Mouse (Mus musculus) neural tube, embryonic 14.5 days (tissue): ENCODE results near the gene Olfr16. TPM values are rescaled to one million over a fixed set of nuclear protein-coding genes. Genes with fewer than 3 reads are reported as not detected.

ENCODE experiments used
- ATAC-seq: fragments of 200-750 bp; cut with Nextera tagmentation; 2 replicates; pipeline ENCODE4 v1.8.0; 2017; ENCODE audit warnings: low read depth, mild to moderate bottlenecking, moderate TSS enrichment, moderate library complexity
- H3K27ac ChIP-seq: fragments of 300-500 bp; sonication (generic); 2 replicates; pipeline ENCODE4 v1.5.1; 2014; ENCODE audit warnings: low read depth, mild to moderate bottlenecking, control low read depth, low read length, moderate library complexity, mixed read lengths
- H3K27me3 ChIP-seq: fragments of 300-500 bp; sonication (generic); 2 replicates; pipeline ENCODE4 v1.6.1; 2014; ENCODE audit warnings: low read length; ENCODE audit not compliant: control insufficient read depth, insufficient read depth
- H3K36me3 ChIP-seq: fragments of 300-500 bp; sonication (generic); 2 replicates; pipeline ENCODE4 v1.6.1; 2014; ENCODE audit warnings: low read length, mixed read lengths; ENCODE audit not compliant: control insufficient read depth, insufficient read depth
- H3K4me1 ChIP-seq: fragments of 300-500 bp; sonication (generic); 2 replicates; pipeline ENCODE4 v1.6.1; 2014; ENCODE audit warnings: low read length; ENCODE audit not compliant: control insufficient read depth, insufficient read depth
- H3K4me2 ChIP-seq: fragments of 300-500 bp; sonication (generic); 2 replicates; pipeline ENCODE4 v1.6.1; 2014; ENCODE audit warnings: mild to moderate bottlenecking, low read depth, low read length, control low read depth
- H3K4me3 ChIP-seq: fragments of 300-500 bp; sonication (generic); 2 replicates; pipeline ENCODE4 v1.5.1; 2014; ENCODE audit warnings: low read depth, low read length, control low read depth, mixed read lengths
- H3K9ac ChIP-seq: fragments of 300-500 bp; sonication (generic); replicated peaks from 2 replicates; pipeline ENCODE4 v1.6.1; 2014; ENCODE audit warnings: low read depth, mild to moderate bottlenecking, control low read depth, low read length, mixed read lengths
- H3K9me3 ChIP-seq: fragments of 300-500 bp; sonication (generic); 2 replicates; pipeline ENCODE4 v1.6.1; 2016; ENCODE audit warnings: low read length; ENCODE audit not compliant: control insufficient read depth
- WGBS: fragments of 180-500 bp; shearing (Covaris S2); extraction: QIAGEN DNeasy Blood & Tissue Kit; methylation state at CpG from one replicate; pipeline ENCODE4 v1.1.7; 2014; 5-methylcytosine and 5-hydroxymethylcytosine counted together
- polyA plus RNA-seq: library from polyadenylated mRNA; unstranded; fragments of >200 nt; fragmentation: Nextera tagmentation; extraction: Ambion mirVana; gene quantifications from 2 replicates; pipeline ENCODE4 v1.2.1, GENCODE M21; 2014

Gene Olfr16
- not detected in 2 replicates for polyA plus RNA-seq

- H3K27me3 ChIP-seq, result no peaks in the 10 kb centered on the region
- no peak within 1 kb of the TSS for H3K9ac ChIP-seq
- H3K4me1 ChIP-seq, result no peaks in the 10 kb centered on the region
- ATAC-seq, result no peak
- H3K36me3 ChIP-seq, result no peaks in the 10 kb centered on the region
- WGBS, result 55% methylated on average over 1 of the region's 1 CpGs
- H3K27ac ChIP-seq, result no peak within 1 kb of the TSS
- no peak within 1 kb of the TSS for H3K4me3 ChIP-seq
- no peak within 1 kb of the TSS for H3K4me2 ChIP-seq
- no peaks in the 10 kb centered on the region for H3K9me3 ChIP-seq
These were observed at the start of gene Olfr16 for GRCm38 (mm10) chr1:172950160-172950559. Gene Olfr16, plus strand, starts transcription at chr1:172950409.

DNA sequence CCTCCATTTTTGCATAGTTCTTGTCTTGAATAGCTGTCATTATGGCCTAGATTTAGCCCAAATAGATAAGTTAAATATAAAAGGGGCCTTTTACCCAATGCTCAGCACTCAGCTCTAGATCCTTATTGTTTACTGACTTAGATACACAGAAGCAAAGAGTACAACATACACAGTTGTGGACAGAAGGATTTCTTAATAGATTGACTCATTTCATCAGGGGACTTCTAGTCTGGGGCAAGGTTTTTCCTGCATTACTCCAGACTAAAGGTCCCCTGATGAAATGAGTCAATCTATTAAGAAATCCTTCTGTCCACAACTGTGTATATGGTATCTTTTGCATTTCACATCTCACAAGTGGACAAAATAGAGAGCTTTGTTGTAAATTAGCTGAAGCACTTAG is 46.9 kb upstream of the Olfr16 start:
- no peaks in the 10 kb centered on the region for H3K9me3 ChIP-seq
- H3K27me3 ChIP-seq, result no peaks in the 10 kb centered on the region
- no peak overlapping the region for H3K4me3 ChIP-seq
- H3K9ac ChIP-seq, result no peak overlapping the region
- ATAC-seq, result no peak
- no peaks in the 10 kb centered on the region for H3K36me3 ChIP-seq
- H3K27ac ChIP-seq, result no peak overlapping the region
- no peaks in the 10 kb centered on the region for H3K4me1 ChIP-seq
- H3K4me2 ChIP-seq, result no peak overlapping the region

DNA sequence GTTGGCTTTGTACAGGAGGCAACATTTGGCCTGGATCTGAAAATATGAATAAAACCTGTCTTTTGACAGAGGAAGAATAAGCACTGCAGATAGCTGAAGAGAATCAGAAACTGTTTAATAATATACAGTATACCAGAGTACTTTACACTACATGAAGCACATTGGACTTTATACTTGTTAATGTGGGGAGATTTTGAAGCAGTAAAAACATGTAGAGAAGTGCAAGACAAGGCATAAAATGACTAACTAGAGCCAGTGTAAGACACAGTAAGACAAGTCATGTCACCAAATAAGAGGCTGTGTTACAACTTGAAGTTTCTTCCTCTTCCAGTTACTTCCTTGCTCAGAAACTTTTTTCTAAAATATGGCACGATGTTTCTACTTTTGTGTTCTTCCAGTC is 33.1 kb upstream of the Olfr16 start:
- no peak overlapping the region for H3K9ac ChIP-seq
- ATAC-seq, result no peak
- WGBS, result 89% methylated on average over 1 of the region's 1 CpGs

GRCm38 (mm10) chr1:172918450-172918849 is 31.8 kb upstream of the Olfr16 start:
- Histone ChIP-seq H3K9me3 (no peaks in the 10 kb centered on the region), H3K27ac (no peak overlapping the region), H3K4me2 (no peak overlapping the region), H3K27me3 (no peaks in the 10 kb centered on the region), H3K36me3 (no peaks in the 10 kb centered on the region), H3K4me3 (no peak overlapping the region), H3K9ac (no peak overlapping the region), H3K4me1 (no peaks in the 10 kb centered on the region)
- no peak for ATAC-seq
- WGBS, result 90% methylated on average over 2 of the region's 2 CpGs

More for the DNA sequence above, 33.1 kb upstream of the Olfr16 start:
- H3K27ac ChIP-seq, result no peak overlapping the region
- H3K4me2 ChIP-seq, result no peak overlapping the region
- H3K9me3 ChIP-seq, result no peaks in the 10 kb centered on the region
- H3K27me3 ChIP-seq, result no peaks in the 10 kb centered on the region
- no peaks in the 10 kb centered on the region for H3K4me1 ChIP-seq
- H3K4me3 ChIP-seq, result no peak overlapping the region
- no peaks in the 10 kb centered on the region for H3K36me3 ChIP-seq

GRCm38 (mm10) chr1:172932197-172932596 is 18.0 kb upstream of the Olfr16 start:
- Histone ChIP-seq H3K27me3 (no peaks in the 10 kb centered on the region), H3K27ac (no peak overlapping the region), H3K4me3 (no peak overlapping the region), H3K36me3 (no peaks in the 10 kb centered on the region), H3K4me2 (no peak overlapping the region), H3K9ac (no peak overlapping the region), H3K4me1 (no peaks in the 10 kb centered on the region), H3K9me3 (no peaks in the 10 kb centered on the region)
- no peak for ATAC-seq
- WGBS, result 94% methylated on average over 2 of the region's 2 CpGs

DNA sequence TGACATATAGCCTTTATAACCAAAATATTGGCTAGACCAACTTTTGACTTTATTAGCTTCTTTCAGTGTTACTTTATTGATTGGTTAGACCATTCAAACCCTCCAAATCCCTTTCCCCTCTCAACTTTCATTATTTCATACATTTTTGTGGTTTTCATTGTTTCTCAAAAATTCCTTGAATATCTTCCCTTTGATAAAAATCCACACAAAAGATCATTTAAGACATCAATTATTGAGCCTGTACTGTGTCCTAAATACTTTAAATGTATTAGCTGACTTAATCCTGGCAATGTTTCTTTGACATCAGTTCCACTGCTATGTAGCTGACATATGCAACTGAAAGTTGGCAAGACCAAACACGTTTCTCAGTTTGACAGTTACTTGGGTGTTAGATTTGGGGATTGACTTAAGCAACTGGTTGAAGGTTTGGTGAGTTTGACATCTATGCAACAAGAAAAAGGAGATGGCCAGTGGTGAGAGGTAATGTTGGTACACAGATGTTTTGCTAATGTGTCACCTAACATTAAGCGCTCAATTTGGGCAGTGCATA is 1.0 kb downstream of the Olfr16 start:
- H3K36me3 ChIP-seq, result no peaks in the 10 kb centered on the region

DNA sequence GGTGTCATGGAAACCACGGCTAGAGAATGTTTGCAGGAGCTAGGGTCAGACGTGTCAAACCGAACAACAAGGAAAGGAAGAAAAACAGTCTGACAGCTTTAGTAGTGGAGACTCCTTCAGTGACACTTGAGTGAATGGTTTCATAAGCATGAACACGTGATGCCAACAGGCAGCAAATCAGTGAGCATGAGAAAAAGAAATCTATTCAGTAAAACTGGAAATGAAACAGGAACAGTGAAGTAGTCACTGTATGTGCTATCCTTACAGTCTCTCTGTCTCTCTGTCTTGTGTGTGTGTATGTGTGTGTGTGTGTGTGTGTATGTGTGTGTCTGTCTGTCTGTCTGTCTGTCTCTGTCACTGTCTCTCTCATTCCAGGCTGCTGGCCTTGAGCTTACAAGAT is 5.2 kb downstream of the Olfr16 start:
- 39% methylated on average over 4 of the region's 4 CpGs for WGBS
- Histone ChIP-seq H3K27ac (no peak overlapping the region), H3K9me3 (no peaks in the 10 kb centered on the region), H3K4me1 (no peaks in the 10 kb centered on the region), H3K27me3 (no peaks in the 10 kb centered on the region), H3K9ac (no peak overlapping the region), H3K4me2 (no peak overlapping the region), H3K36me3 (no peaks in the 10 kb centered on the region), H3K4me3 (no peak overlapping the region)
- ATAC-seq, result no peak

More for the DNA sequence above, 1.0 kb downstream of the Olfr16 start:
- 90% methylated on average over 2 of the region's 2 CpGs for WGBS
- Histone ChIP-seq H3K9me3 (no peaks in the 10 kb centered on the region), H3K4me1 (no peaks in the 10 kb centered on the region), H3K27ac (no peak overlapping the region), H3K9ac (no peak overlapping the region), H3K4me3 (no peak overlapping the region), H3K4me2 (no peak overlapping the region), H3K27me3 (no peaks in the 10 kb centered on the region)
- ATAC-seq, result no peak

DNA sequence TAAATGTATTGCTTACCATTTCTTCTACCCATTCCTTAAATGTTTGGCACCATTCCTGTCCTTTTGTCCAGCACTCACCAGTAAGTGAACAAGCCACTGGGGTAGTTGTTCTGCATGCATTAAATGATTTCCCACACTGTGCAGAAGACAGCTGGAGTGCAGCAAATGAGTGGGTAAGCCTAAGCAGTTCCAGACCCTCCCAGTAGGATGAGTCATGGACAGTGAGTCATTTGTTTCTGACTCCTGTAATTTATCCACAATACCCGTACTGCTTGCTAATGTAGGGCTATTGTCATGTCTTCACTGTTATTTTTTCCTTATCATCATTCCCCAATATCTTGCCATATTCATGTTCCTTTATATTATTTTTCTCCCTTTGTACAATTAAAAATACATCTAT is 10.2 kb downstream of the Olfr16 start:
- H3K4me2 ChIP-seq, result no peak overlapping the region
- no peaks in the 10 kb centered on the region for H3K36me3 ChIP-seq
- no peak overlapping the region for H3K4me3 ChIP-seq
- H3K4me1 ChIP-seq, result no peaks in the 10 kb centered on the region
- 53% methylated on average over 1 of the region's 1 CpGs for WGBS
- H3K9ac ChIP-seq, result no peak overlapping the region
- H3K27ac ChIP-seq, result no peak overlapping the region
- no peak for ATAC-seq
- H3K27me3 ChIP-seq, result no peaks in the 10 kb centered on the region
- H3K9me3 ChIP-seq, result no peaks in the 10 kb centered on the region

GRCm38 (mm10) chr1:172989794-172990634 is 39.8 kb downstream of the Olfr16 start:
- no peaks in the 10 kb centered on the region for H3K9me3 ChIP-seq
- 85% methylated on average over 12 of the region's 12 CpGs for WGBS
- H3K9ac ChIP-seq, result no peak overlapping the region
- H3K27ac ChIP-seq, result no peak overlapping the region
- no peak overlapping the region for H3K4me2 ChIP-seq
- no peak overlapping the region for H3K4me3 ChIP-seq
- H3K27me3 ChIP-seq, result no peaks in the 10 kb centered on the region
- H3K4me1 ChIP-seq, result no peaks in the 10 kb centered on the region
- no peaks in the 10 kb centered on the region for H3K36me3 ChIP-seq
- no peak for ATAC-seq
